Mouse (Mus musculus): ENCODE results near the gene Scel.
A peak's percentile ranks its signal among the peaks of the same experiment; 100 is the strongest.
"Not testable (repeated sequence)": the region's sequence is repeated elsewhere in the genome, so short reads cannot be mapped to it uniquely, and the experiment has no call there.

The Scel gene

DNA sequence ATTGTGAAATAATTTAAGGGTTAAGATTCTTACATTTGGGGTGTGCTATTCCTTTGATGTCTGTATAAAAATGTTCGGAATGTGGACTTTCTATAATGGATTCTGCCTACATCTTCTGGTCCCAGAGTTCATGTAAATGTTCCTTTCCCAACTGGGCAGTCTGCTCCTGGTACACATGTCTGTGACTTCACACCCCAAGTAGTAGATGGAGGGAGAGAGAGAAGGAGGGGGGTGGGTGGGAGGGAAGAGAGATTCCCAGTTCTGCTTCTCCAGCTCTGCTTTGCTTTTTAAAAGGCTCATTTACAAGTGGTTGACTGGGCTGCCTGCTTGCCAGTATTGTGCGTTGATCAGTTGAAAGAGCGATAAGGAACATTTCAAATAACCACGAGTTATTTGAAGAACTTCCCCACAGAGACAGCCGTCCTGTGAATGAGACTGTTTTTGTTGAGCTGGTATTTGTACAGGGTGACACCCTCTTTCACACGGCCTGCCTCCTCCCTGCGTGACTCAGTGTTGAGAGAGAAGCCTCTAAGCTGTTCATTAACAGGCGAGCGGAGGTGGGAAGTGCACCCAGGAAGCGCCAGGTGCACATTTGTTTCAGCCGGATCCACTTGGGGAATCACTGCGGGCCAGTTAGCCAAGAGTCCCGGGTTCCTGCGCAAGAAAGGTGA lies at the start of gene Scel:
Gene Scel, plus strand, starts transcription at position 541 of the 671 bp plus-strand sequence.
- peak; percentile 32 for DNase-seq

GRCm38 (mm10) chr14:103468691-103469463 lies 44.3 kb upstream of the Scel start:
- DNase-seq: no peak

DNA sequence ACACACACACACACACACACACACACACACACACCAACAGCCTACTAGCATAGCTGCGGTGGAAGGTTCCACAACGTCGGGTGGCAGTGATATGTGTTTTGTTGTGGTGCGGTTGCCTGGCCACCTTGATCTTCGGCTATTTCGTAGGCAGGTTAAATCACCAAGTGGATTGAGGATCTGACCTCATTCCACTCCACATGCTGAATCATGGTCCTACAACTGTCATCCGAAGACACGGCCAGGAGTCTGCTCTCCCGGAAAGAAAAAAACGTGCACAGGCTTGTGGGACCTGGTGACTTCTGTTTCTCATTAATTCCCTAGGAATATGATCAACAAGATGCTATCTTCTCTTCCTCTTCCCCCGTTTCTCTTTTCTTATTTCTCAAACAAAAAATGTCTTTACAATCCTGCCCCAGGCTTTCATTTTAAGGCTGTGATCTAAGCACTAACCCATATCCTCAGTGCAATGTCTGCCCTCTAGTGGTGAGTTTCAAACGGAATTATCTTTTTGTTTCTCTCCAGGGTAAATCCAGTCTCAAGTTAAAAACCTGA lies 43.6 kb upstream of the Scel start:
- DNase-seq: peak; percentile 82

DNA sequence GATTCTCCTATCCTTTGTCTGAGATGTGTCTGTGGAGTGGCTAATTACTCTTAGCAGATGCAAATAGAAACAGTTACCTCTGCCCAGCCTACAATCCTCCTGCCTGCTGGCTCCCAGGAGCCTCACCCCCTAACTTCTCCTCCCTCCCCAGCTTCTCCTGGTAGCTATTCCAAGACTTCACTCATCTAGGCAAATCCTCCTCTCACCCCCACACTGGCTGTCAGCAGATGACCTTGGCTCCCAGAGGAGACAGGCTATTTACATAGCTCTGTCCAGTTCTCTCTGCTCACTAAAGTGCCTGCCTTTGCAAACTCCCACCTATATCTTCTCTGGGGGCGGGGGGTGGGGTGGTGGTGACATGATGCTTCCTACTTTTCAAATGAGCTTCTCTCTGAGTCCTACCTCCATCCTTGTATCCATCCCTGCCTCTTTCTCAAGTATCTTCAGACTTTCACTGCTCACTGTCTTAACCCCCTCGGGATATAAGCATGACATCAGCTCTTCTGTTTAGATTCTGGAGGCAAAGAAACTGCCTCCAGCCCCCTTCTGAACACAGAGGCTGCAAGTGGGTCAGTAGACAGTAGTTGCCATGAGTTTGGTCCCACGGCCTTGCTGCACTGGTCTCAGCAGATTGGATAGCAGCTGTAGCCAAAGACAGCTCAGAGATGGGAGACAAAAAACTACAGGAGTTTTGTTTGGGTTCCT lies 41.9 kb upstream of the Scel start:
- DNase-seq: no peak

- no peak for DNase-seq
Observed at GRCm38 (mm10) chr14:103471806-103472553, 41.2 kb upstream of the Scel start.

DNA sequence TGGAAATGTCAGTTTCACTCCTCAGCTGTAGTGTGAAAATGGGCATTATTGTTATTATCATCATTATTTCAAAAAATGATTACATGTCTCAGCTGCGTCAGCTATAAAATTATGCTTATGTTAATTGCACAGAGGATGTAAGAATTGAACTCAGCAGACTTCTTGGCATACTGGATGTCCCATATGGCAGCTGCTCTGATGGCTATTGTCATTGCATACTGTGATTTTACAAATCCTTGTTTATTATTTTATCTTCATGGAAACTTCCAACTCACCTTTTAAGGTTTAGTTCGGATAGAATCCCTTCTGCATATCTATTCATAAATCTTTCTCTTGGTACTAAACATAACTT lies 40.6 kb upstream of the Scel start:
- DNase-seq: no peak

DNA sequence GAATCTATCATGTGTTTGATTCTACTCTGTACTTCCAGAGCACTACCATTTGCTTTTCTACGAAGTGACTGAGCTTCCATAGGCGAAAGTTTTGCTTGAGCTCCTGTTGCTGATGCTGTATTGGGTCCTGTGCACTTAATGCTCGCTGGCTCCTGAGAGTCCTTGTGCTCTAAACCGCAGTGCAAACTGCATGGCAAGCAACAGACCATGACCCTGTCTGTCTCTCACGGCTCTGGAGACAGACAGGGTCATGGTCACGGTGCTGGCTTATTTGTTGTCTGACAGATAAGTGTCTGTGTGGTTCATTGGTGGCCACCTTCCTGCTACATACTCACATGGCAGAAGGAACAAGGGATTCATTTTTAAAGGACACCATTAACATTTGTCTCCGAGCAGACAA lies 37.8 kb upstream of the Scel start:
- DNase-seq: no peak

DNA sequence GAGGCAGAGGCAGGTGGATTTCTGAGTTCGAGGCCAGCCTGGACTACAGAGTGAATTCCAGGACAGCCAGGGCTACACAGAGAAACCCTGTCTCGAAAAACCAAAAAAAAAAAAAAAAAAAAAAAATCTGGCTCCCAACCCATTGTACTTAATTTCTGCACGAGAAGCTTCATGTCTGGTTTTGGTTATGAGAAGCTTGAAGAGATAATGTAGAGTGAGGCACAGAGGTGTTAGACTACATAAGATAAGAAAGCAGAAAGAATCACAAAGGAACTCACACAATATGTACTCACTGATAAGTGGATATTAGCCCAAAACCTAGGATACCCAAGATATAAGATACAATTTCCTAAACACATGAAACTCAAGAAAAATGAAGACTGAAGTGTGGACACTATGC lies 36.9 kb upstream of the Scel start:
- DNase-seq: not testable (repeated sequence)

DNA sequence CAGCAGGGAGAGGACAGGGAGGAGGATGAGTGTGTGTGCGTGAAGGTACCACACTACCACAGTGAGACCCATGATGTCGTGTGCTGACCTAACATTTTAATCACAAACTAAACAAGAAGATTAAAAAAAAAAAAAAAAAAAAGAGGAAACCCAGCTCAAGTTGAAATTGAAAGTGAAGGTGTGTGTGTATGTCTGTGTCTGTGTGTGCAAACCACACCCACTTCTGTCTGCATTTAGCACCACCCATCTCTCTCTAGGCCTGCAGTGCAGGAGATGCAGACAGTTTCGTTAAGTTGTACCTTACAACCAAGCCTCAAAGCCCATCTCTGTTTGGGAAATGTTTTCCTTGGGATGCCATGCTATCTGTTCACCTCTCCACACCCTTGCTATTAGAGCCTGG lies 35.9 kb upstream of the Scel start:
- DNase-seq: no peak

- no peak for DNase-seq
Observed at GRCm38 (mm10) chr14:103477959-103478358, 35.2 kb upstream of the Scel start.

GRCm38 (mm10) chr14:103479446-103479845 lies 33.7 kb upstream of the Scel start:
- DNase-seq: no peak

- DNase-seq: no peak
Observed at GRCm38 (mm10) chr14:103481514-103481913, 31.6 kb upstream of the Scel start.

- DNase-seq: no peak
Observed at GRCm38 (mm10) chr14:103485671-103486070, 27.5 kb upstream of the Scel start.

DNA sequence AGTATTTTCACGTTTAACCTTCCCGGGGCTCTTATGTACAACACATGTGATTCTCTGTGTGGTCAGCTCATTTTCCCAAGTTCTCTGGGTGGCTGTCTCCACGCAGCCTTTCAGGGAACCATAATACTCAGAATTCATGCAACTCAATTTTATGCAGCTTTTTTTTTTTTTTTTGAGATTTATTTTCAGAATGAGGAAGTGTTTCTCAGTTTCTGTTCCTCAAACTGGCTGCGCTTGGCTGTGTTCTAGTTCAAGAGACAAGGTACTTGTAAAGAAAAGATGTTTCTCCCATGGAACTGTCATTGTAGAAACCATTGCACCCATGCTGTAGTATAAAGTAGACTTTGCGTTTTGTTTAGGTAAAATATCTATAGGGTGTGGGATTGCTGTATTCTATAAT lies 26.2 kb upstream of the Scel start:
- peak; percentile 43 for DNase-seq

DNA sequence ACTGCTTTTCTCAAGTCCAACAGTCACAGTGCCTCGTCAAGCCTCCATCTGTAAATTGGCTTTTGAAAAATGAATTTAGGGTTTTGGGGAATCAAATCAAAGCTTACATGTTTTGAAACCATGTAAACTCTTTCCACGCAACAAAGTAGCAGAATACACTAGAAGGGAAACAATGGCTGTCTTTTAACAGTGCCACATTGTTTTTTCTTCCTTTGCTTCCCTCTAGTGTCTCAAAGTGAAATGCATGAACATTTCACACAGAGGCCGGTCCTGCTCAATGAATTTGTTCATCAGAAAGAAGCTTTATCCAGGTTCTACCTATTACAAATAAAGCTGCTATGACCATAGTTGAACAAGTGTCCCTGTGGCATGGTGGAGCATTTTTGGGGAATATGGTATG lies 24.5 kb upstream of the Scel start:
- no peak for DNase-seq

GRCm38 (mm10) chr14:103498199-103498598 lies 14.9 kb upstream of the Scel start:
- DNase-seq: no peak

- no peak for DNase-seq
Observed at GRCm38 (mm10) chr14:103498613-103499012, 14.5 kb upstream of the Scel start.

GRCm38 (mm10) chr14:103499060-103499459 lies 14.1 kb upstream of the Scel start:
- no peak for DNase-seq

- DNase-seq: no peak
Observed at GRCm38 (mm10) chr14:103500309-103500708, 12.8 kb upstream of the Scel start.

- DNase-seq: no peak
Observed at GRCm38 (mm10) chr14:103500941-103501340, 12.2 kb upstream of the Scel start.

DNA sequence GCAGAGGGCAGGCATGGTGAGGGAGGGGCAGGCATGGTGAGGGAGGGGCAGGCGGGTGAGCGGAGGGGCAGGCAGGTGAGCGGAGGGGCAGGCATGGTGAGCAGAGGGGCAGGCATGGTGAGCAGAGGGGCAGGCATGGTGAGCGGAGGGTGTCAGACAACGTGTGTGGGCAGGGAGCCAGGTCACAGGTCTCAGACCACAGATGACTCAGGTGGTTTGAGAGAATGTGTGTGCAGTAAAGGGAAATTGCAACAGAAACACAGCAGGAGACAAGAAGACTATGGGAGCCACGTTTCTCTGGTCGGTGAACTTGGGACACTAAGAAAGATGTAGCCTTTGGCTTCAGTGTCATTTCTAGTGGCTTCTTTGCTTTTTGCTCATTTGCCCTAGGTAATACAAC lies 8.6 kb upstream of the Scel start:
- no peak for DNase-seq

- peak; percentile 27 for DNase-seq
Observed at GRCm38 (mm10) chr14:103509544-103509943, 3.6 kb upstream of the Scel start.

- no peak for DNase-seq
Observed at GRCm38 (mm10) chr14:103513473-103513811, 300 bp downstream of the Scel start.
